Mouse (Mus musculus) liver, embryonic 16.5 days (tissue): ENCODE data around the gene Gm17304. TPM values are rescaled to one million over a fixed set of nuclear protein-coding genes. Genes with fewer than 3 reads are reported as not detected.

Source experiments
- ATAC-seq: fragments of 200-750 bp; cut with Nextera tagmentation; 2 replicates; pipeline ENCODE4 v1.8.0; 2017; ENCODE audit warnings: low read depth, mild to moderate bottlenecking, moderate number of reproducible peaks, moderate library complexity
- H3K27ac ChIP-seq: fragments of 300-500 bp; sonication (generic); 2 replicates; pipeline ENCODE4 v1.5.1; 2014; ENCODE audit warnings: mild to moderate bottlenecking, low read length
- H3K27me3 ChIP-seq: fragments of 300-500 bp; sonication (generic); 2 replicates; pipeline ENCODE4 v1.6.1; 2014; ENCODE audit warnings: low read depth, low read length, mixed read lengths; ENCODE audit not compliant: control insufficient read depth, insufficient read depth
- H3K36me3 ChIP-seq: fragments of 300-500 bp; sonication (generic); 2 replicates; pipeline ENCODE4 v1.6.1; 2014; ENCODE audit warnings: mild to moderate bottlenecking; ENCODE audit not compliant: control insufficient read depth, insufficient read depth
- H3K4me1 ChIP-seq: fragments of 300-500 bp; sonication (generic); 2 replicates; pipeline ENCODE4 v1.6.1; 2014; ENCODE audit warnings: low read depth, low read length, mixed read lengths; ENCODE audit not compliant: control insufficient read depth
- H3K4me2 ChIP-seq: fragments of 300-500 bp; sonication (generic); 2 replicates; pipeline ENCODE4 v1.6.1; 2014; ENCODE audit warnings: low read depth, low read length, mixed read lengths
- H3K4me3 ChIP-seq: fragments of 300-500 bp; sonication (generic); 2 replicates; pipeline ENCODE4 v1.5.1; 2014; ENCODE audit warnings: low read depth, mild to moderate bottlenecking, low read length
- H3K9ac ChIP-seq: fragments of 300-500 bp; sonication (generic); 2 replicates; pipeline ENCODE4 v1.6.1; 2014; ENCODE audit warnings: low read depth, low read length
- H3K9me3 ChIP-seq: fragments of 300-500 bp; sonication (generic); replicated peaks from 2 replicates; pipeline ENCODE4 v1.6.1; 2016; ENCODE audit warnings: low read length; ENCODE audit not compliant: control insufficient read depth
- WGBS: fragments of 180-500 bp; shearing (Covaris S2); extraction: QIAGEN DNeasy Blood & Tissue Kit; methylation state at CpG from one replicate; pipeline ENCODE4 v1.1.7; 2014; ENCODE audit not compliant: insufficient replicate concordance; 5-methylcytosine and 5-hydroxymethylcytosine counted together
- polyA plus RNA-seq: library from polyadenylated mRNA; unstranded; fragments of >200 nt; fragmentation: Nextera tagmentation; extraction: Ambion mirVana; gene quantifications from 2 replicates; pipeline ENCODE4 v1.2.1, GENCODE M21; 2015

Gene Gm17304
- polyA plus RNA-seq, 1 experiment from 2014 or later, result not detected

DNA sequence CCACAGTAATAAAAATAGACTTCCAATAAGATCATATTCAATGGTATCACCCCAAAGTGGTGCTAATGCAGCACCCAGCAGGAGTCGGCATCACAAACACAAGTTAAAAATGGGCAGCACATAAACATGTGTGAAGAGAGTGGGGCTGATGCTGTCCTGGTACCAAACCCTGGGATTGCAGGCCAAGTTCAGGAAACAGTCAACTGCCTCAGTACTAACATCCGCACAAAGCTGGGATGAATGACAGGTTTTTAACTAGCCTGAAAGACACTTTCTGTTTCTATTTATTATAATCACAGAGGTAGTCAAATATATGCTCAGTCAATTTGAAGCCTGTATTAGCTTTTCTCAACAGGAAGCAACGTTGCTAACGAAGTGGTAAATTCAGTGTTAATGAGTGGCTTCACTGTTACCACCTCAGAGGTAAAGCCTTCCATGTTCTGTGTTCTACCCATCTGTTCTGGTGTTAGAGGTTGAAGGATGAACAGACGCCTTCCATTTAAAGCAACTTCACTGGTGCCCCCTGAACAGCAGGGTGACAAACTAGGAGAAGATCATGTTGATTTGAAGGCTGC is 31.4 kb downstream of the Gm17304 start:
- Histone ChIP-seq H3K9ac (no peak overlapping the region), H3K4me1 (peaks cover 5% of the 10 kb centered on the region), H3K36me3 (peaks cover 20% of the 10 kb centered on the region), H3K9me3 (no peaks in the 10 kb centered on the region), H3K27me3 (no peaks in the 10 kb centered on the region), H3K27ac (no peak overlapping the region), H3K4me2 (no peak overlapping the region), H3K4me3 (no peak overlapping the region)
- 80% methylated on average over 5 of the region's 5 CpGs for WGBS
- no peak for ATAC-seq

DNA sequence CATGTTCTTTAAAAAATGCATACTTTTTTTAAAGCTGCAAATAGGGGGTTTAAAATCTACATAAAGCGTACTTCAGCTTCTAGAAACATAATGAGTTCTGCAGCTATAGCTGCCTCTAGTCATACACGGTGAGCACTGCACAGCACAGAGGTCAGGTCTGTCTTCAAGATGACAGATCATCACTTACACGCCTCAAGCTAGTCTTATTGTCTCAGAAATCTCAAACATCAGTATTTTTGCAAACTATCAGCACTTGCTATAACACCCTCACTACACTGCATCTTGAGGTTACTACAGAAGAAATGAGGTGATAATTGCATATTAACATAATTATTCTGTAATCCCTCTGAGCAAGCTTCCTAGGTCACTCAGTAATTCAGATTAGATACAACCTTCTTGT is 33.0 kb downstream of the Gm17304 start:
- no peak overlapping the region for H3K4me2 ChIP-seq
- 83% methylated on average over 3 of the region's 3 CpGs for WGBS

DNA sequence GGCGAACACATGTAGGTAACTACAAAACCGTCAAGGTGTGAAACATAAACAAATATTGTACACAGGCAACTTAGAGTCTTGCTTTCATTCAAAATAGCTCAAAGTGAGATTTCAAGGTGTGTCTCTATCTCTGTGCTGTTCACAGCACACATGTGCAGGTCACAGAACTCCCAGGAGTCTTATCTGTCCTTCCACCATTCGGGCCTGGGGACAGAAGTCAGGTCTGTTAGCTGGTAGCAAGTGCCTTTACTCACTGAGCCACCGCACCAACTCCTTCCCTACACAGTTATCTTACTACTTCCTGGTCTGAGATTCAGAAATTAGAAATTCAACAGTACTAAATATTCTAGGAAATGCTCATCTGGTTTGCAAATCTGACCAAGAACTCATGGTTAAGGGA is 34.5 kb downstream of the Gm17304 start:
- no peak overlapping the region for H3K4me2 ChIP-seq
- 0 out of 2 replicates have a peak, but pooled peaks have one; percentile 21 for ATAC-seq
- no peak overlapping the region for H3K9ac ChIP-seq
- no peaks in the 10 kb centered on the region for H3K27me3 ChIP-seq
- no peaks in the 10 kb centered on the region for H3K36me3 ChIP-seq
- 62% methylated on average over 4 of the region's 4 CpGs for WGBS
- H3K27ac ChIP-seq, result no peak overlapping the region
- H3K9me3 ChIP-seq, result no peaks in the 10 kb centered on the region
- no peak overlapping the region for H3K4me3 ChIP-seq
- H3K4me1 ChIP-seq, result peaks cover 5% of the 10 kb centered on the region

More for the DNA sequence above, 33.0 kb downstream of the Gm17304 start:
- ATAC-seq, result no peak
- H3K4me3 ChIP-seq, result no peak overlapping the region
- H3K9ac ChIP-seq, result no peak overlapping the region
- H3K4me1 ChIP-seq, result peaks cover 5% of the 10 kb centered on the region
- H3K9me3 ChIP-seq, result no peaks in the 10 kb centered on the region
- H3K36me3 ChIP-seq, result peaks cover 13% of the 10 kb centered on the region
- H3K27me3 ChIP-seq, result no peaks in the 10 kb centered on the region
- H3K27ac ChIP-seq, result no peak overlapping the region

DNA sequence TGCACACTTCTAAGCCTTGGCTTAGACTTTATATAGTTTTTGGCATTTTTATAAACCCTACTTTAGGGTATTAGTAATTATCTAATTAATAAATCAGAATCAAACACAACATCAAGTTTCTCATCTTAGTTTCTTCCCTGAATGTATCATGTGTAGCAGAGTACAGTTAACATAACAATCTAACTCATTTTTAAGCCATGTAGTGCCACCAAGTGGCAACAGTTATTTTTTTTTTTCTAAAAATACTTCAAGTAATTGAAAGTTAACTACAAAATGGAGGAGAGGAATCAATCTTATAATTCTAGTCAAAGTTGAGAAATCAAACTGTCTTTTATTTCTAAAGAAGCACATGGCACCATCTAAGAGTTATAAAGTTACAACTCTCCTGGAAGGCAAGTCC is 40.5 kb downstream of the Gm17304 start:
- no peak overlapping the region for H3K4me3 ChIP-seq

DNA sequence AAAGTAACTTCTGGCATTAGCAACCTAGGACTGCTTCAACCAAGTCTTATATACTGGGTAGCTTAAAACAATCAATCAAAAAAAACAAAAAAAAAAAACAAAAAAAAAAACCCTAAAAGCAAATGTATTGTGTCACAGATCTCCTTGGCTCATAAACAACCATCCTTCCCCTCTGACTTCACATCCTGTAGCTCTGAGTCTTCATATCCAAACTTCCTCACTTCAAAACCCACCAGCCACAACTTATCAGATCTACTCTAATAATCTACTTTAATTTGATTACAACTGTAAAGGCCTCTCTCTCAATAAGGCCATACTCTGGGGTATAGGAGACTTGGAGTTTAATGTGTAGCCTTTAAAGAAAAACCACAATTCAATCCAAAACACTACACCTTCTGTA is 41.1 kb downstream of the Gm17304 start:
- Histone ChIP-seq H3K36me3 (no peaks in the 10 kb centered on the region), H3K9ac (no peak overlapping the region), H3K4me1 (peaks cover 7% of the 10 kb centered on the region), H3K4me3 (no peak overlapping the region), H3K27ac (no peak overlapping the region), H3K9me3 (no peaks in the 10 kb centered on the region), H3K4me2 (no peak overlapping the region), H3K27me3 (no peaks in the 10 kb centered on the region)
- ATAC-seq, result no peak

More for the DNA sequence above, 40.5 kb downstream of the Gm17304 start:
- no peak overlapping the region for H3K27ac ChIP-seq
- no peaks in the 10 kb centered on the region for H3K9me3 ChIP-seq
- no peaks in the 10 kb centered on the region for H3K36me3 ChIP-seq
- H3K4me2 ChIP-seq, result no peak overlapping the region
- no peaks in the 10 kb centered on the region for H3K27me3 ChIP-seq
- H3K4me1 ChIP-seq, result peaks cover 7% of the 10 kb centered on the region
- no peak overlapping the region for H3K9ac ChIP-seq
- no peak for ATAC-seq

DNA sequence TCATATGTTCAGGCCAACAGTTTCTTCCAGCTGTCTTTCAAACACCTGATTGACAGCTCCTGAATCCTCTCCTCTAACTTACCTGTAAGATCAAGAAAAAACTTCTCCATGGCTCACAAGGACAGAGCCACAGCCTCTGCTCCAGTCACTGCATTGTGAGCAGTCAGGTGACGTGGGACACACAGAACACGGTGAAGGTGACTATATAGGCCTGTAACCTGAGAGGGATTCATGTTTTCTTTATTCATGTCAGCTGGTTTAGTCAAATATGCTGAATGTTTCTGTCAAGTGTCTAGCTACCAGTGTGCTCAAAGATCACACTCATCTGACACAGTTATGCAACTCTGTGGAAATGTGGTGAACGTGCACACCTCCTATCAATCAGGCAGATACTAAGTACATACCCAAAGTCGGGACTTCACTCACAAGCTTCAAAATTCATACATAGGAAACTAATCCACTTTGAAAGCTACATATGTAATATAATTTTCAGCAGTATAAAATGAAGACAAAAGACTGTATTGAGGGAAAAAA is 43.4 kb downstream of the Gm17304 start:
- H3K4me2 ChIP-seq, result no peak overlapping the region
- no peak overlapping the region for H3K9ac ChIP-seq
- 61% methylated on average over 4 of the region's 4 CpGs for WGBS
- no peaks in the 10 kb centered on the region for H3K27me3 ChIP-seq
- H3K9me3 ChIP-seq, result no peaks in the 10 kb centered on the region
- no peaks in the 10 kb centered on the region; the same call in 1 of the 2 replicates for H3K36me3 ChIP-seq
- H3K27ac ChIP-seq, result peak overlapping the region; percentile 56
- peak; percentile 83 for ATAC-seq
- peaks cover 7% of the 10 kb centered on the region for H3K4me1 ChIP-seq
- H3K4me3 ChIP-seq, result no peak overlapping the region

DNA sequence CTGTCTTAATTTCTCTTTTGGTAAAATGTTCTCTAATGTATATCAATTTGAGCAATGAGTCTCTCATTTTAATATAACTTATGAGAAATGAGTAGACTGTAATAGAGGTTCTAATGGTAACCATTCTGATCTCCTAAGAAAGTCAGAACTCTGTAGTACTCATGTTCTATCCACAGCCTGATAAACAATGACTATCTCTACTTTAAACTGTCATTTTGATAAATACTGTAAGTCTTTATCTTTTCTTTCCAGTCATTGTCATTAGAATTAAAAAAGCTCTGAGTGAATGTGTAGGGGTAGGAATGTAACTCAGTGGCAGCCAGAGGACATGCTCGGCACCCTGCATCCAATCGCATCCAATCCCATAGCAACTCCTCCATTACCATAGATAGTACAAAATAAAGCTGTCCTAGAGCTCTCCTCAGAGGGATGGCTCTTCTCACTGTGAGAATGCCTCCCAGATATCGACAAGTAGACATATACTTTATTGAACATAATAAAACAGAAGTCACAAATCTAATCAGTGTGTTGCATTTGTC is 44.0 kb downstream of the Gm17304 start:
- H3K36me3 ChIP-seq, result no peaks in the 10 kb centered on the region; the same call in 1 of the 2 replicates
- peak; percentile 28; the same call in 1 of the 2 replicates for ATAC-seq
- WGBS, result 55% methylated on average over 3 of the region's 3 CpGs
- no peaks in the 10 kb centered on the region for H3K27me3 ChIP-seq
- H3K27ac ChIP-seq, result no peak overlapping the region; the same call in 1 of the 2 replicates
- H3K4me3 ChIP-seq, result no peak overlapping the region
- H3K9ac ChIP-seq, result no peak overlapping the region
- H3K9me3 ChIP-seq, result no peaks in the 10 kb centered on the region
- H3K4me1 ChIP-seq, result peaks cover 7% of the 10 kb centered on the region
- no peak overlapping the region for H3K4me2 ChIP-seq

Other genes starting within 250 kb of the Gm17304 start
- not detected in 2 replicates for gene Barhl2, start 150.9 kb upstream of the Gm17304 start, polyA plus RNA-seq
- gene Zfp644, start 88.2 kb downstream of the Gm17304 start, polyA plus RNA-seq, result 15.0 and 15.8 TPM in 2 replicates